Mouse (Mus musculus): Measurements from ENCODE around the gene Swsap1. TPM values are rescaled to one million over a fixed set of nuclear protein-coding genes. Genes with fewer than 3 reads are reported as not detected.

Swsap1 gene
- 8.1 and 8.7 TPM in 2 replicates for polyA plus RNA-seq (2015; fragmentation: Nextera tagmentation; extraction: Ambion mirVana)

GRCm38 (mm10) chr9:21955570-21956281 lies at the start of gene Swsap1:
TSS of gene Swsap1 (plus strand) at chr9:21955755.
- H3K9ac ChIP-seq (ENCODE audit: low read depth, low read length) = peak within 1 kb of the TSS; percentile 82
- no peaks in the 10 kb centered on the region for H3K36me3 ChIP-seq (ENCODE audit: control insufficient read depth, insufficient read depth, low read length)
- WGBS = under 1% methylated on average over 52 of the region's 54 CpGs
- peak within 1 kb of the TSS; percentile 63 for H3K4me2 ChIP-seq (ENCODE audit: low read length)
- H3K4me1 ChIP-seq (ENCODE audit: control insufficient read depth, insufficient read depth, low read depth, low read length) = peaks cover 10% of the 10 kb centered on the region
- H3K27ac ChIP-seq (ENCODE audit: low read depth, low read length) = peak within 1 kb of the TSS; percentile 97
- peak within 1 kb of the TSS; percentile 69 for H3K4me3 ChIP-seq (ENCODE audit: low read length)
- peaks cover 17% of the 10 kb centered on the region for H3K27me3 ChIP-seq (replicated peaks; ENCODE audit: control insufficient read depth, insufficient read depth, low read length)
- H3K9me3 ChIP-seq (ENCODE audit: control insufficient read depth, low read length) = no peaks in the 10 kb centered on the region
- peak; percentile 98 for ATAC-seq

- WGBS = 84% methylated on average over 11 of the region's 11 CpGs
- H3K4me3 ChIP-seq (ENCODE audit: low read length) = no peak overlapping the region
These were observed 47.3 kb upstream of the Swsap1 start for GRCm38 (mm10) chr9:21908216-21908615.

DNA sequence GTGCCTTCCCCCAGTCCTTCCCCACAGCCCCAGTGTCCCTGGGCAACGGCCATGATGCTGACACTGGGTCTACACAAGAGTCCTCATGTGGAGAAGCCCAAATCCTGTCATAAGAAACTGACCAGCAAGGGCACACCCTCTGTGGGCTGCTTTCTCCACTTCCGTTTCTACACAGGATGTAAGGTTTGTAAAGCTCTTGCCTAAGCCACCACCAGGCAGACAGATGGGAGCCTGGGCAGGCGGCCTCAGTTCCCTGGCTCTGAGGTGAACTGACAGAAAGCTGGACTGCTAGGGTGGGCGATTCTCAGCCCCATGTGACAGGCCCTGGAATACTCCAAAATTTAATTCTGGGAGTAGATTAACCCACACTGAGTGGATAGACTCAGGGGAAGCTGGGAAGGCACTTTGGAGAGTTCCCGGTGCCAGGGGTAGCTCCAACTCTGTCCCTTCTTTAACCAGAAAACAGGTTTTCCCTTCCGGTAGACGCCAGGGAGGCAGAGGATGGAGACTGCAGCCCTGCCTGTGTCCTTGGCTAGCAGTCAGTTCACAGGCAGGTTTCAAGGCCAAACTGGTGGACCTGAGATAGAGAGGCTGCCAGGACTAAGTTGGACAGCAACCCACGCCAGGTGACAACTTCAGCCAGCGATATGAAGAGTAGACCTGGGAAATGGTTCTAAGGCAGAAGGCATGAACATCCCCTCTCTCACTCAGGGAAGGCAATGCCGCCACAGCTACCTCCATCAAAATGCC lies 45.9 kb upstream of the Swsap1 start:
- H3K36me3 ChIP-seq (ENCODE audit: control insufficient read depth, insufficient read depth, low read length) = peaks cover 8% of the 10 kb centered on the region
- no peak overlapping the region for H3K4me3 ChIP-seq (ENCODE audit: low read length)
- no peak for ATAC-seq
- no peaks in the 10 kb centered on the region for H3K9me3 ChIP-seq (ENCODE audit: control insufficient read depth, low read length)
- no peak overlapping the region for H3K4me2 ChIP-seq (ENCODE audit: low read length)
- H3K27ac ChIP-seq (ENCODE audit: low read depth, low read length) = no peak overlapping the region
- H3K27me3 ChIP-seq (replicated peaks; ENCODE audit: control insufficient read depth, insufficient read depth, low read length) = no peaks in the 10 kb centered on the region
- WGBS = 83% methylated on average over 10 of the region's 10 CpGs
- no peaks in the 10 kb centered on the region for H3K4me1 ChIP-seq (ENCODE audit: control insufficient read depth, insufficient read depth, low read depth, low read length)
- H3K9ac ChIP-seq (ENCODE audit: low read depth, low read length) = no peak overlapping the region

More at GRCm38 (mm10) chr9:21908216-21908615, 47.3 kb upstream of the Swsap1 start:
- Histone ChIP-seq H3K9me3 (ENCODE audit: control insufficient read depth, low read length) (no peaks in the 10 kb centered on the region), H3K4me2 (ENCODE audit: low read length) (no peak overlapping the region), H3K9ac (ENCODE audit: low read depth, low read length) (no peak overlapping the region), H3K27me3 (replicated peaks; ENCODE audit: control insufficient read depth, insufficient read depth, low read length) (no peaks in the 10 kb centered on the region), H3K4me1 (ENCODE audit: control insufficient read depth, insufficient read depth, low read depth, low read length) (no peaks in the 10 kb centered on the region), H3K27ac (ENCODE audit: low read depth, low read length) (no peak overlapping the region), H3K36me3 (ENCODE audit: control insufficient read depth, insufficient read depth, low read length) (peaks cover 3% of the 10 kb centered on the region; the same call in 1 of the 2 replicates)
- ATAC-seq = no peak

DNA sequence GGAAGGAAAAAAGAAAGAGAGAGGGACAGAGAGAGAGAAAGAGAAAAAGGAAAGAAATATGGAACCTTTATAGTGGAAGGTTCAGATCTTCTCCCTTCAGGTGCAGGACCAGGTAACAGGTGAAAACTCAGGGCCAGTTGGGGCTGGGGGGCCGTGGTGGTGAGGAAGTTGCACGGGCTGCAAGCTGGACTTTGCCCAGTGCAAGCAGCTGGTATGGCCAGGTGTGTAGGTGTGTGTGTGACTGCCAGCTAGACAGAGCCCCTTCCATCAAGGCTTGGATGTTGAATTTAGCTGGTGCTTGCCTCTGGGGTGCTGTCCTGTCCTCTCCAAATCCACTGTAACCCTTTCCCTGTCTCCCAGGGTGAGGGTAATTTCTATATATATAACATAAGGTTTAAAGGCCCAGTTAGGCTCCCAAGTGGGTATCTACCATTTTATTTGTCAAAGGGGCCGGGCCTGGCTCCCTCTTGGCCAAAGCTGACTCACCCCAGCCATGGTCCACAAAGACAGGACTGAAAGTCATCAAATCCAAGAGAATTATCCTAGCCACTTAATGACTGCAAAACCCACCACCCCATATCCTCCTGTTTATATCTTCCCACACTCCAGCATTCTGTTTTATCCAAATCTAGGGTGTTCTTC lies 38.6 kb upstream of the Swsap1 start:
- peaks cover 8% of the 10 kb centered on the region for H3K36me3 ChIP-seq (ENCODE audit: control insufficient read depth, insufficient read depth, low read length)
- H3K4me2 ChIP-seq (ENCODE audit: low read length) = peak overlapping the region; percentile 84
- 57% methylated on average over 3 of the region's 3 CpGs for WGBS
- ATAC-seq = no peak
- peak overlapping the region; percentile 76 for H3K4me3 ChIP-seq (ENCODE audit: low read length)
- H3K27ac ChIP-seq (ENCODE audit: low read depth, low read length) = peak overlapping the region; percentile 82
- H3K9ac ChIP-seq (ENCODE audit: low read depth, low read length) = peak overlapping the region; percentile 84
- peaks cover 9% of the 10 kb centered on the region for H3K4me1 ChIP-seq (ENCODE audit: control insufficient read depth, insufficient read depth, low read depth, low read length)
- no peaks in the 10 kb centered on the region for H3K9me3 ChIP-seq (ENCODE audit: control insufficient read depth, low read length)
- H3K27me3 ChIP-seq (replicated peaks; ENCODE audit: control insufficient read depth, insufficient read depth, low read length) = no peaks in the 10 kb centered on the region

DNA sequence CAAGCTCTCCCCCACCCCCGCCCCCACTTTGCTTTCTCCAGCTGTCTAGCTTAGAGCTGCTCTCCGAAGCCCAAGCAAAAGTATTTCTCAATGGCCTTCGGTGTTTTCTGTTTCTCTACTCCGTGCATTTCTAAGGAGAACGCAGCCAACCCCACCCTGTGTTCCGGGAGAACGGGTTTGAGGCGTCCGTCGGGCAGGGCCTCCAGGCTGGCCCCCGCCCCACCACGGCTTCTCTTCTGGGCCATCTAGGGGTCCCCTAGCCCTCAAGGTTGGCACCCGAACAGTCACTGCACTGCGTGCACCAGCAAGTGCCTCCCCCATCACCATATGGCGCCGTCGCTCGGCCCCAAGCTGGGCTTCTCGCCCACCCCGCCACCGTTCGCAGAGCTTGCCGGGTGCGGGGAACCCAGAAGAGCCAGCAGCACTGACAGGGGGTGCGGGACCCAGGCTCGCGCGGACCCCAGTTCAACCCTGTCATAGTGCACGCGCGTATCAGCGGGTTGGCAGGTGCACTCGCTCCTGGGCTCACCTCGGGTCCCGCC lies 38.0 kb upstream of the Swsap1 start:
- peak overlapping the region; percentile 82 for H3K27ac ChIP-seq (ENCODE audit: low read depth, low read length)
- peaks cover 8% of the 10 kb centered on the region for H3K36me3 ChIP-seq (ENCODE audit: control insufficient read depth, insufficient read depth, low read length)
- H3K4me3 ChIP-seq (ENCODE audit: low read length) = peak overlapping the region; percentile 76
- peak overlapping the region; percentile 84 for H3K4me2 ChIP-seq (ENCODE audit: low read length)
- H3K4me1 ChIP-seq (ENCODE audit: control insufficient read depth, insufficient read depth, low read depth, low read length) = peaks cover 9% of the 10 kb centered on the region
- no peaks in the 10 kb centered on the region for H3K9me3 ChIP-seq (ENCODE audit: control insufficient read depth, low read length)
- peak; percentile 79 for ATAC-seq
- peak overlapping the region; percentile 84 for H3K9ac ChIP-seq (ENCODE audit: low read depth, low read length)
- no peaks in the 10 kb centered on the region for H3K27me3 ChIP-seq (replicated peaks; ENCODE audit: control insufficient read depth, insufficient read depth, low read length)
- WGBS = 2% methylated on average over 35 of the region's 35 CpGs

GRCm38 (mm10) chr9:21918035-21918592 lies 37.4 kb upstream of the Swsap1 start, which contains the start of gene Rab3d:
TSS of gene Rab3d (minus strand) at chr9:21918192.
- Histone ChIP-seq H3K9me3 (ENCODE audit: control insufficient read depth, low read length) (no peaks in the 10 kb centered on the region), H3K27me3 (replicated peaks; ENCODE audit: control insufficient read depth, insufficient read depth, low read length) (no peaks in the 10 kb centered on the region), H3K36me3 (ENCODE audit: control insufficient read depth, insufficient read depth, low read length) (peaks cover 8% of the 10 kb centered on the region), H3K4me2 (ENCODE audit: low read length) (peak within 1 kb of the TSS; percentile 84), H3K9ac (ENCODE audit: low read depth, low read length) (peak within 1 kb of the TSS; percentile 84), H3K4me3 (ENCODE audit: low read length) (peak within 1 kb of the TSS; percentile 76), H3K27ac (ENCODE audit: low read depth, low read length) (peak within 1 kb of the TSS; percentile 82), H3K4me1 (ENCODE audit: control insufficient read depth, insufficient read depth, low read depth, low read length) (peaks cover 9% of the 10 kb centered on the region)
- under 1% methylated on average over 36 of the region's 36 CpGs for WGBS
- peak; percentile 94 for ATAC-seq

GRCm38 (mm10) chr9:21918692-21919384 lies 36.7 kb upstream of the Swsap1 start:
- peak overlapping the region; percentile 76 for H3K4me3 ChIP-seq (ENCODE audit: low read length)
- 25% methylated on average over 5 of the region's 5 CpGs for WGBS

GRCm38 (mm10) chr9:21923036-21923435 lies 32.5 kb upstream of the Swsap1 start:
- no peak overlapping the region for H3K4me2 ChIP-seq (ENCODE audit: low read length)
- H3K4me1 ChIP-seq (ENCODE audit: control insufficient read depth, insufficient read depth, low read depth, low read length) = peaks cover 9% of the 10 kb centered on the region
- no peaks in the 10 kb centered on the region for H3K27me3 ChIP-seq (replicated peaks; ENCODE audit: control insufficient read depth, insufficient read depth, low read length)
- H3K27ac ChIP-seq (ENCODE audit: low read depth, low read length) = no peak overlapping the region
- no peaks in the 10 kb centered on the region for H3K36me3 ChIP-seq (ENCODE audit: control insufficient read depth, insufficient read depth, low read length)
- no peaks in the 10 kb centered on the region for H3K9me3 ChIP-seq (ENCODE audit: control insufficient read depth, low read length)
- H3K9ac ChIP-seq (ENCODE audit: low read depth, low read length) = no peak overlapping the region
- 95% methylated on average over 4 of the region's 4 CpGs for WGBS
- ATAC-seq = no peak
- no peak overlapping the region for H3K4me3 ChIP-seq (ENCODE audit: low read length)

More at GRCm38 (mm10) chr9:21918692-21919384, 36.7 kb upstream of the Swsap1 start:
- Histone ChIP-seq H3K9ac (ENCODE audit: low read depth, low read length) (no peak overlapping the region), H3K4me1 (ENCODE audit: control insufficient read depth, insufficient read depth, low read depth, low read length) (peaks cover 9% of the 10 kb centered on the region), H3K9me3 (ENCODE audit: control insufficient read depth, low read length) (no peaks in the 10 kb centered on the region), H3K36me3 (ENCODE audit: control insufficient read depth, insufficient read depth, low read length) (peaks cover 8% of the 10 kb centered on the region), H3K4me2 (ENCODE audit: low read length) (peak overlapping the region; percentile 84), H3K27ac (ENCODE audit: low read depth, low read length) (no peak overlapping the region), H3K27me3 (replicated peaks; ENCODE audit: control insufficient read depth, insufficient read depth, low read length) (no peaks in the 10 kb centered on the region)
- no peak for ATAC-seq
